Mouse (Mus musculus): ENCODE measurements around the gene Myt1l. TPM values are rescaled to one million over a fixed set of nuclear protein-coding genes. Genes with fewer than 3 reads are reported as not detected.

Myt1l gene
- polyA plus RNA-seq, 1 experiment from 2014 or later = 0.03 TPM

- in situ Hi-C loops (cut with MboI; ENCODE audit: low pct_unique_long_range_greater_than_20kb) = no loop called here
- DNase-seq (ENCODE audit: low read depth, low spot score) = no peak
- TF ChIP-seq CTCF (IDR thresholded peaks at IDR 0.05) = no peak
- peaks cover 25% of the 10 kb centered on the region for H3K27me3 ChIP-seq
- no peak for ATAC-seq
- ChIA-PET CTCF (no interaction called here), POLR2A (no interaction called here)
Measured at GRCm38 (mm10) chr12:29538456-29538855, 10.3 kb downstream of the Myt1l start.

GRCm38 (mm10) chr12:29539106-29539505, 10.9 kb downstream of the Myt1l start:
- peaks cover 19% of the 10 kb centered on the region for H3K27me3 ChIP-seq
- POLR2A ChIA-PET = no interaction called here
- no peak for TF ChIP-seq CTCF (IDR thresholded peaks at IDR 0.05)
- ATAC-seq (no peak), DNase-seq (ENCODE audit: low read depth, low spot score) (no peak)
- in situ Hi-C loops (cut with MboI; ENCODE audit: low pct_unique_long_range_greater_than_20kb) = no loop called here
- CTCF ChIA-PET = no interaction called here

DNA sequence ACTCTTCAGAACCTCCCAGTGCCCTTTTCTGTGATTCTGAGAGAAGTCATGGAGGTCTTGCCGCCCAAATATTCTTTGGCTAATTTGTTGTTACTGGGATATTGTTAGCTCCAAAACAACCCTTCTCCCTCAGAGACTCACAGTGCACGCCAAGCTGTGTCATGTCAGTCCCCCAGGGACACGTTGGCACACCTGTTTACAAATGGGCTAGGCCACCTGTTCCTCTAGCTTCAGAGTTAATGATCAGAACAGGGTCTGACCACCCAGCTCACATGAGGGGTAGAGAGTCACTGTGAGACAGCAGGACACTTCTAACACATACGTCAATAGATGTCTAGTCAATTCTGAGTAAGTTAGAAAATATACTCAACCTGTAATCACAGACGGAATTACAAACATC, 12.6 kb downstream of the Myt1l start:
- DNase-seq (ENCODE audit: low read depth, low spot score) (no peak), ATAC-seq (no peak)
- POLR2A ChIA-PET = no interaction called here
- in situ Hi-C loops (cut with MboI; ENCODE audit: low pct_unique_long_range_greater_than_20kb) = no loop called here
- H3K27me3 ChIP-seq = peaks cover 7% of the 10 kb centered on the region
- TF ChIP-seq CTCF (IDR thresholded peaks at IDR 0.05) = no peak
- CTCF ChIA-PET = no interaction called here

GRCm38 (mm10) chr12:29546073-29546472, 17.9 kb downstream of the Myt1l start:
- TF ChIP-seq CTCF (IDR thresholded peaks at IDR 0.05) = no peak
- CTCF ChIA-PET = no interaction called here
- H3K27me3 ChIP-seq = peaks cover 3% of the 10 kb centered on the region
- DNase-seq (ENCODE audit: low read depth, low spot score) (no peak), ATAC-seq (no peak)
- POLR2A ChIA-PET = no interaction called here
- in situ Hi-C loops (cut with MboI; ENCODE audit: low pct_unique_long_range_greater_than_20kb) = no loop called here

DNA sequence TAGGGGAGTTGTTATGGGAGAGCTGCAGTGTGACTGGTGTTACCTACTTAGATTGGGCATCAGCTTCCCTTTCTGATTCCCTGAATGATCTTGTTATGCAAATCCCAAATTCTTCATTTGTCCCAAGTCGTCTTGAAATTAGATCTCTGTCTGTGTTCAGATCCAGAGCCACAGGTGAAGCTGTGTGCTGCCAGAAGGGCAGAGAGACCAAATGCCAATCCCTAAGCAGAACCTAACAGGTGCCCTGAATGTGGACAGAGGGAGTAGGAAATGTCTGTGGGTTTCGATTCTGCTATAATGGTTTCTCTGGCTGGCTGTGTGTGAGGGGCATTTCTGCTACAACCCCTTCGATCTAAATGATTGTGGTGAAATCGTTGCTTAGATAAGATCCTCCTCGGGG, 18.9 kb downstream of the Myt1l start:
- in situ Hi-C loops (cut with MboI; ENCODE audit: low pct_unique_long_range_greater_than_20kb) = no loop called here
- POLR2A ChIA-PET = no interaction called here
- CTCF ChIA-PET = no interaction called here
- ATAC-seq (no peak), DNase-seq (ENCODE audit: low read depth, low spot score) (no peak)
- peaks cover 6% of the 10 kb centered on the region for H3K27me3 ChIP-seq
- TF ChIP-seq CTCF (IDR thresholded peaks at IDR 0.05) = no peak

DNA sequence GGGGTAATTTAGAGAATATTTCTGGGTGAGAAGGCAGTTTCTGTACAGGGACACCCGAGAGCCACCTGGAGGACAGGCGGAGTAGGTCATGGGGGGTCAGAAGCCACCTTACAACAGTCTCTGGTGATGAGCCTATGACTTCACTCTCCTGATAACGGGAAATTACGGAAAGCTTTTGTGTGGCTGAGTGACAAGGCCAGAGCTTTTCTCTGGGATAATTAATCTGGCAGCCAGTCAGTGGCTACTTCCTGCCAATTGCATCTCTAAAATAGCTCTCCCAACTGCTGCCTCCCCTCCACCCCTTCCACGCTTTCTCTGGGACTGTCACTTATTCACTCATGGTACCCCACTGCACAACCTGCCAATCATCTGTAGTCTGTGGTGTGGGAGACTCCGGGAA, 19.6 kb downstream of the Myt1l start:
- in situ Hi-C loops (cut with MboI; ENCODE audit: low pct_unique_long_range_greater_than_20kb) = no loop called here
- no peak for ATAC-seq
- POLR2A ChIA-PET = no interaction called here
- no peak for DNase-seq (ENCODE audit: low read depth, low spot score)
- H3K27me3 ChIP-seq = peaks cover 6% of the 10 kb centered on the region
- TF ChIP-seq CTCF (IDR thresholded peaks at IDR 0.05) = no peak
- CTCF ChIA-PET = no interaction called here

DNA sequence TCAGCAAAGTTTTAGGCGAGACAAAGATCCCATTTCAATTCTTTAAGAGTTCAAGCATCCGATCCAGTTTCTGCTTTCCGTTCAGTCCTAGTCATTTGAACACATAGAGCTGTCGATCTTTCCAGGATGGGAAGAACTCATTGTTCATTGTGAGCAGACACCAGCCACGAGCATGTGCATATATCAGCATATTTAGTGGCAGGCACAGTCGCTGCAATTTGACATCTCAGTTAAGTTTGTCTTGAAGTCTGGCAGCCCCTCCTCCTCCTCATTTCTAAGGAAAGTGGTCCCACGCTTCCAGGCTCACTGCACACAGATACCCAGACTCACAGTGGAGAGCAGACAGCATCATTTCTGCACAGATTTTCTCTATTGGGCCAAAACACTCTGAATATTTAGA, 25.0 kb downstream of the Myt1l start:
- TF ChIP-seq CTCF (IDR thresholded peaks at IDR 0.05) = no peak
- ChIA-PET CTCF (no interaction called here), POLR2A (no interaction called here)
- ATAC-seq (no peak), DNase-seq (ENCODE audit: low read depth, low spot score) (no peak)
- peaks cover 4% of the 10 kb centered on the region for H3K27me3 ChIP-seq
- in situ Hi-C loops (cut with MboI; ENCODE audit: low pct_unique_long_range_greater_than_20kb) = no loop called here

DNA sequence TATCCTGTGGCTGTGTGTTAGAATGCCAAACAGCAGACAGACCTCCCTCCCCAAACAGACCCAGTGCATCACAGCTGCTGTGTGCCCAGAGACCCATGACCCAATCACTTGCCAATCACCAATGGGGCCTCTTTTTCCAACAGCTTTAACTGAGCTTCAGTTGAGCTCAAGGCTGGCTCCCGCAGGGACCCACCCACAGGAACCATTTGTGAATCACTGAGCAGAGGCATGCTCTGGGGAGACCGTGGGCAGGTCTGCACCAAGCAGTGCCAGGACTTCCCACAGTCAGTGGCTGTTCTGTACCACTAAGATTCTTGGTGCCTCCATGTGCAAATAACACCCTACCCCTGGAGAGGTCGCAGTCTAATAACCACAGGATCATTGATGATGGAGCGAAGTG, 27.5 kb downstream of the Myt1l start:
- TF ChIP-seq CTCF (IDR thresholded peaks at IDR 0.05) = no peak
- DNase-seq (ENCODE audit: low read depth, low spot score) = no peak
- ATAC-seq = no peak
- in situ Hi-C loops (cut with MboI; ENCODE audit: low pct_unique_long_range_greater_than_20kb) = no loop called here
- POLR2A ChIA-PET = no interaction called here
- peaks cover 4% of the 10 kb centered on the region for H3K27me3 ChIP-seq
- CTCF ChIA-PET = no interaction called here

DNA sequence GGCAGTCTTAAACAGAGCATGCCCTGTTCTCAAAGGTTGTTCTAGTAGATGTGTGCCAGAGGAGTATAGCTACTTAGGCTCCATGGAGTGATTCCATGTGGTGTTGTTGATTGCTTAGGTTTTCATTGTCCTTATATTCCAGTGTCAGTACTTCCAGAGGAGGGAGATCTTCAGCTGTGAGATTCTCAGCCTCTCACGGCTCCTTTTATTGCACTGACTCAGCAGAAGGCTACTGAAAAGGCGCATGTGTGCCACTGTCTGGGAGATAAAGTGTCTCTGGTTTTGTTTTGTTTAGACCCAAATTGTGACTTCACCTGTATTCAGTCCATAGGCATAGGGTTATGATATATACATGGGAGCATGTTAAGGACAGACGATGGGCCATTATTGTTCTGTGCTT, 28.2 kb downstream of the Myt1l start:
- ATAC-seq = no peak
- no peak for DNase-seq (ENCODE audit: low read depth, low spot score)
- H3K27me3 ChIP-seq = peaks cover 2% of the 10 kb centered on the region
- ChIA-PET CTCF (no interaction called here), POLR2A (no interaction called here)
- TF ChIP-seq CTCF (IDR thresholded peaks at IDR 0.05) = no peak
- in situ Hi-C loops (cut with MboI; ENCODE audit: low pct_unique_long_range_greater_than_20kb) = no loop called here

DNA sequence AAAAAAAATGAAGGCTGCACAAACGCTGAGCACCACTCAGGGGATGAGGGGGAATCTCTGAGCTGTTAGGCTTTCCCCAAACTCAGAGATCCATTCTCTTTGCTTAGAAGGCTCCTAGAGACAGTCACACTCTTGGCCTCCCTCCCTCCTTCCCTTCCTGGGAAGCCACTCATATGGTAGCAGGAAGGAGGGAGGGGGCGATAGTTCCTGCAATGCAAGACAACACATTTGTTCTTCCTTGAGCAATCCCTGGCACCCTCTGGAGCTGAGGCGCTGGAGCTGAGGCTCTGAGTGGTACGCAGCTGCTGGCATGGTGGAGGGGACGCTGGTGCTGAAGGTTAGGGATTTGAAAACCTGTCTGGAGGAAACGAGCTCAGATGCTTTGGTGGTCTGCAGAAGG, 28.7 kb downstream of the Myt1l start:
- CTCF ChIA-PET = no interaction called here
- TF ChIP-seq CTCF (IDR thresholded peaks at IDR 0.05) = no peak
- in situ Hi-C loops (cut with MboI; ENCODE audit: low pct_unique_long_range_greater_than_20kb) = no loop called here
- ATAC-seq (no peak), DNase-seq (ENCODE audit: low read depth, low spot score) (no peak)
- no peaks in the 10 kb centered on the region for H3K27me3 ChIP-seq
- POLR2A ChIA-PET = no interaction called here

DNA sequence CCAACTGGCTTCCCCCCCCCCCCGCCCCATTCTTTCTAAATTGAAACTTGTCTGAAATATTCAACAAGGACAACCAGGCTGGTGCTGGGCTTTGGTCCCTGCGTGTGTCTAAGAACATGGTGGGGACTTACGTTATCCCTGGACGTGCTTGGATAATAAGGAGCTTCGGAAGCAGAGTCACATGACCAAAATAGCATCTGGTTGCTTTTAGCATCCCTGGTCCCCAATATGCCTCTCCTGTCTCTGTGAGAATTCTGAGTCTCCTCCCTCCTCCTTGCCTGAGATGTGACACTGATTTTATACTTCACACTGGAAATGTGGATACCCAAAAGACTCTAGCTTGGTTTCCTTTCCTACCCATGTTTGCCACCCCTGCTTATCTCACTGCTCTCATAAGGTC, 31.6 kb downstream of the Myt1l start:
- POLR2A ChIA-PET = no interaction called here

DNA sequence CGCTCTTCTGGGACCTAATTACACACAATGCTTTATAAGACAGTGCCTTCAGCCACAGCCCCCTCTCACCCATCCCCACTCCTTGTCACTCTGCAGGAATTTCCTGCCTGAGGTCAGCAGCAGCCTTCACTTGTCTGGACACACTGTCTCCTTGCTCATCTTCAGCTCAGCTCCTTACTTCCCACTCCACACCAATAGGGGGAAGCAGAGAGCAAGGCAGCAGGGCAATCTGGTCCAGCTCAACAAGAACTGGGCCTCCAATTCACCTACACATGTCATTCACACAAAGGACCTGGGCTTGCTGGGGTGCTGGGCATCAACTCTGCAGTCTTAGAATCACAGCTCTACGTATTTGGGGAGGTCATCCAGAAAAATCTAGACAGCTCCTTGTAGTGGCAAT, 33.0 kb downstream of the Myt1l start:
- in situ Hi-C loops (cut with MboI; ENCODE audit: low pct_unique_long_range_greater_than_20kb) = no loop called here
- CTCF ChIA-PET = no interaction called here
- no peaks in the 10 kb centered on the region for H3K27me3 ChIP-seq

More for the DNA sequence above, 31.6 kb downstream of the Myt1l start:
- no peak for TF ChIP-seq CTCF (IDR thresholded peaks at IDR 0.05)
- no peaks in the 10 kb centered on the region for H3K27me3 ChIP-seq
- CTCF ChIA-PET = no interaction called here
- ATAC-seq = no peak
- DNase-seq (ENCODE audit: low read depth, low spot score) = no peak
- in situ Hi-C loops (cut with MboI; ENCODE audit: low pct_unique_long_range_greater_than_20kb) = no loop called here

More for the DNA sequence above, 33.0 kb downstream of the Myt1l start:
- no peak for TF ChIP-seq CTCF (IDR thresholded peaks at IDR 0.05)
- DNase-seq (ENCODE audit: low read depth, low spot score) = no peak
- POLR2A ChIA-PET = no interaction called here
- no peak for ATAC-seq
